Mouse (Mus musculus): Measurements from ENCODE around the gene Fam205c.
"Not testable (repeated sequence)": the region's sequence is repeated elsewhere in the genome, so short reads cannot be mapped to it uniquely, and the experiment has no call there.

Gene Fam205c

DNA sequence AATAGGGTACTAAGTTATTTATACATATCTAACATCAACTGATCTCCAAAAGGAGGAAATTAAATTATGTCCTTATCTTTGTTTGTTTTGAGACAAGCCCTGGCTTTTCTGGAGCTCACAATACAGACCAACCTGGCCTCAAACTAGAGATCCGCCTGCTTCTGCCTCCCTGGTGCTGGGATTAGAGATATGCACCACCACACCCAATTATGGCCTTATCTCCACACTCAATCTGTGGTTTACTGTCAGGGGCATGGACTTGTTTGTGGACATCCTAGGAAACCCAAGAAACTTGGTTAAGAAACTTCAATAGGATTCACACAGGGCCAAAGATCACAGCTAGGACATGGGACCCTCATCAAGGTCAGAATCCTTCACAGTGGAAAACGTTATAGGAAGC is 3.6 kb upstream of the Fam205c start:
- no peak for DNase-seq (ENCODE audit: low spot score in 2 of 2)

DNA sequence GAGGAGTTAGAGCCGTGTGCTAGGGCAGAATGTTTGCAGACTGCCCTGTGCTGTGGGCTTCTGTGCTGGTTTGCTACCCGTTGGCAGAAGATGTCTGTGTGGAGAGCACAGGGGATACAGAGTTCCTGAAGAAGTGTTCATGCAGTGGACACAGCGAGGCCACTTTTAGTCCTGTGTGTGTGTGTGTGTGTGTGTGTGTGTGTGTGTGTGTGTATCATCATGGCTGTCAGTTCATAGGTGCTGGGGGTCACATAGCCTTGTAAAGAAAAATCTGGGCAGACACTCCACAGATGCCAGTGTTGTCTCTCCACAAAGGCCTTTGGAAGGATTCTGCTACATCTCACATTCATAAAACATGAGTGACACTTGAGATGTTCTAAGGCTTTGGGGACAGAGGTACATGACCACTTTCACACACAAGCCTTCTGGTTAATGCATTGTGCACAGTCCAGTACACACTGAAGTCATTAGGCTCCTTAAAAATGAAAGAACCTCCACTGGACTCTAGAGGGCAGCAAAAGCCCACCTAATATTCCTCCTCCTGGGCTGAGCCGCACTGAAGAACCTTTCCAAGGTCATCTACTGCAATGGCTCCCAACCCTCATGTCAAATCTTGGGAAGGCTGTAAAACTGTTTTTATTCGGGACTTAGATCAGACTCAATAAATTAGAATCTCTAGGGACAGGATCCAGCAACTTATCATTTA is 2.7 kb upstream of the Fam205c start:
- peak in 1 of 2 experiments; percentile 42 for DNase-seq (ENCODE audit: low spot score in 2 of 2)

DNA sequence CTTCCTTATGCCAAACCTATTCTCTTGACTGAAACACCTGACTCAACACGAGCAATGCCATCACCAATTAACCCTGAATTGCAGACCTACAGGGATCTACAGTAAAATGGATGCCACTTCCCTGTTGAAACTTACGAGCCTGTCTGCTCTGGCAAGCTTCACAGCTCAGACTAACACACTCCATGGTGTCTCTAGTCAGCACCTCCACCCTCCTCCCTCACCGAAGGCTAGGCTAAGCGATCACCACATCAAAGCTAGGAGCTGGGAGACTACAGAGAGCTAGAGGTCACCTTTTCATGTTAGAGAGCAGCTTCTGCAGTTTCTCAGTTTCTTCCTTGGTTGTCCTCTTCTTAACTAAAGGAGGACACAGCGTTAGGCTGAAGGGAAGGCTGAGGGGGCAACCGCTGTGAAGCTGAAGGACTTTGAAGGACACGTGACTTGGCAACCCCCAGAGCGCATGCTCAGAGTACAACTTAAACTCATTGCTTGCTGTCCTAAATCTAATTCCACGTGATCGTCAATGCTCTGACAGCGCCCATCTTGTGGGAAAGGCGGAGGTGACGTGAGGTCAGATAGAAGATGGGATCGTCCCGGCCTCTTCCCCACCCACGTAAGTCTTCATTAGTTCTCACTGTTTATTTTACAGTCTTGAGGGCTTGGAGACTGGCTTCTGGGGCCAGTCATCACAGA is 1.1 kb downstream of the Fam205c start:
- no peak for DNase-seq (ENCODE audit: low spot score in 2 of 2)

DNA sequence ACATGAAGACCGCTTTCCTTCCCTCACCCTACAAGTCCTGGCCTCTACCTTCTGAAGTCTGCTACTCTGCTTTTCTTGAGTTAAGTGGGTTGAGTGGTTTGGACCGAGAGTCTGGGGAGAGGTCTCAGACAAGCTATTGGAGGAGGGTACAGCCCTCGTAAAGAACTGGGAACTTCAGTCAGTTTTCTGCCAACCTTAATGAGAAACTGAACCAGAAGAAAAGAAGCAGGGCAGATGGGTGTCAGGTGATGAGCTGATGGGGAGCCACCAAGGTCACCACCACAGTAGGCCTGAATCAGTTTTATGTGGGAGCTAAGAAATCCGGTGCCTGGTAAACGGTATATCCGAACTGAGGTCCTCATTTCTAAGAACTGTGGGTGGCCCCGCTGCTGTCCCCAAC is 1.9 kb downstream of the Fam205c start:
- no peak for DNase-seq (ENCODE audit: low spot score in 2 of 2)

DNA sequence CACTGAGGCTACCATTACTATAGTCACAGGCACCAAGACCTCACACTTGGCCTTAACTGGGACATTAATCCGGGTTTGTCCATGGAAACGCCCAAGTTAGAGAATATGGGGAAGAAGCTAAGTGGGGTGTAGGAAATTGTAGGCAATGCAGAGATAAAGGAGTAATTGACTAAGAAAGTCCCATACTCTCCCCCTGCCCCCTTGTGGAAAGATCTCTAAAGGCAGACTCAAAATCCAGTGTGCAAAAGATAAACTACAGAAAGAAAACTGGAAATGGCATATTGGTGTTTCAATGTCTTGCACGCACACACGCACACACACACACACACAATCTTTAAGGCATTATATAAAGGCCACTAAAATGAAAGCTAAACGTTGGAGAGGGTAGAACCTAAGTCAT is 3.3 kb downstream of the Fam205c start:
- DNase-seq (ENCODE audit: low spot score in 2 of 2) = no peak

DNA sequence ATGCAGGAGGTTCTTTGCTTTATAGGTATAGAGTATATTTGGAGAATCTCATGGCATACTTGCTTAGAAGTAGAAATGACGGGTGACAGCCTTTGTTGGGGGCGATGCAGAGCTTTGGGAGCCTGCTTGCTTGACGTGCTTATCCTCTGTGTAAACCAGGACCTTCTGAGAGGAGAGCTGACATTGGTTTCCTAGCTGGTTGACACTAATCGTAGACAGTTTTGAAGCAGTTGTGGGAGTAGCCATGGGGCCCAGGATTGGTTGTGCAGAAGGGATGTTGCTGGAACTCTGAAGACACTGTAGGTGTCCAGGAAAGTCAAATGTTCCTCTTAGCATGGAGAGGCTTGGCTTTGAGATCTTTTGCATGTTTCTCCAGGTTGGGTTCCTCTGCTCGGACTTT is 5.8 kb downstream of the Fam205c start:
- DNase-seq (ENCODE audit: low spot score in 2 of 2) = no peak

DNA sequence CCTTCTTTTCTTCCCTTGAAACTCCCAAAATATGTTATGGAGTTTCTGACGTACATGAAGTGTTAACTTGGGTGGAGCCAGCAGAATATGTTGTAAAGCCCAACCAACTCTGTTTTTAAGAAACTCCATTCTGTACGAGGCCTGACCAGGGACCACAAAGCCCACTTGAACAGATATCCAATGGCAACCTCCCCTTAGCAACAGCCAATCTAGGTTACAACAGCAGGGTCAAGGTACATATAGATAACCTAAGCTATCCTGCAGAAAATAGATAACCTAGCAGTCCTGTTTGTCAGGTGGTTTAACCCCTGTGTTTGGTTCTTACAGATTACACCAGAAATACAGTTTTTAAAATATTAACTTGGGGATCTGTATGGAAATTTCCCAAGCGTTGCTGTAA is 6.6 kb downstream of the Fam205c start:
- DNase-seq (ENCODE audit: low spot score in 2 of 2) = no peak

DNA sequence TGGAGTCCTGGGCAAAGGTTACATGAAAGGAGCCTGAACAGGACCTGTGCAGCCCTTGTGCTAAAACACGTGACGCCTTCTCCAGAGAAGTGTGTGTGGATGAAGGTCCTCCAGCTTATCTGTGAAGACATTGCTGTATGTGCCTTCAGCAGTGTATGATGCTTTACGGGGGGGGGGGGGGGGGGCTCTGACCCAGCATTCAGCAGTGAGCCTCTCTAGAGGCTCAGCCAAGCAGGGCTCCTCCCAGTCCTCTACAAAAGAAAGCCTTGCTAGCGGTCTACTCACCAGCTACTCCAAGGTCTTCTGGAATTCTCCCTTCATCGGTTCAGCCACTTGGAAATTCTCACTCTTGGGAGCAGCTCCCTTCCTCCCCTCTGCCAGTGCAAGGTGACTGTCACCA is 10.5 kb downstream of the Fam205c start:
- DNase-seq (ENCODE audit: low spot score in 2 of 2) = not testable (repeated sequence)

DNA sequence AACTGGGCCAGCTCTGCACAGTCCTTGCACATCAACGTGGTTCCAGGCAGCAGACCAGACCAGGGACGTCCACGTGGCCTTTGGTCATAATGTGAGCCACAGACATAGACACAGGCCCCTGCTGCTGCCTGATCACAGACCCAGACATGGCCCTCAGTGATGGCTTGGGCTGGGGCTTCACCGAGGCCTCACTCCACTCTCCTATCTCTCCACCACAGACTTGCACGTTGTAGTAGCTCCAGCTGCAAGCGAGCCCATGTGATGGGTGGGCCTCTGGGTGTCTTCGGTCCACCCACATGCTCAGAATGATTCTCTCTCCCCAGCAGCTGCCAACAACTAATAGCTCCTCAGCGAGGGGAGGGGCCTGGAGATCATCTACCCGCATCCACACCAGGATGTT is 13.6 kb downstream of the Fam205c start:
- not testable (repeated sequence) for DNase-seq (ENCODE audit: low spot score in 2 of 2)

DNA sequence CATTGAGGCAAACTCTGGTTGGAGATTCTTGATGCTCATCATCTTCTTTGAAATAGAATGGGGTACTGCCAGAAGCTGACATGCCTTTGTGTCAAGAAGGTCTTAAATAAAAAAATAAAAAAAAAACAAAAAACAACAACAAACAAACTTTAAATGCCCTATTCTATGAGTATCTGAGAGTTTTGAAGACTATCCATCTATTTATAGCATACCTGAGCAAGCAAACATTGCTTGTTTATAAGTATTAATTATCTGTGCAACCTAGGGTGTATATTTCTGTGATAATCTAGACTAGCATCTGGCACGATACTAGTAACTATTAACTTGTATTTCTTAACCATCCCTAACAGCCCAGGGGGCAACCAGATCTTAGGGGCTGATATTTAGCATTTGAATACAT is 17.4 kb downstream of the Fam205c start, which contains the start of gene Gm12394:
Gm12394 (minus strand) TSS at position 101 of the 400 bp plus-strand sequence.
- DNase-seq (ENCODE audit: low spot score in 2 of 2) = not testable (repeated sequence)

DNA sequence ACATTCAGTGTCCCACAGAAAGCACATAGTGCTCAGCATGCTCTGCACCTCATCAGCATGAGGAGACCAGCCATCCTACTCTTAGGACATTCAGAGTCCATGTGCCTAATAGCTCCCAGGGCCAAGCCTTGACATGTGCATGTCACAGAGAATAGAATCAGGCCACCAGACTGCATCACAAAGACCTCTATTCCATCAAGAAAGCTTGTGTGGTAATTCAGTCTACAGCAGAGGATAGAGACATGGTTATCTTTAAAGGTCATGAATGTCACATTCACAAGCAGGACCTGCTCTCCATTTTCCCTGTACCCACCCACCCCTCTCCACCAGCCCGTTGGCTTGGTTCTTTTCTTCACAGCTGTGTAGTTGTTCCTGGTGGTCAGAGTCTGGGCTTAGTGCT is 20.2 kb downstream of the Fam205c start, which contains the start of gene Fam205a1:
Fam205a1 (minus strand) TSS at position 101 of the 400 bp plus-strand sequence.
- not testable (repeated sequence) for DNase-seq (ENCODE audit: low spot score in 2 of 2)
